Mouse (Mus musculus) E14TG2a.4 (cell line): ENCODE measurements around the gene AU022751.

Source experiments
- CTCF ChIP-seq: conservative IDR thresholded peaks from 2 replicates; pipeline ENCODE4 v1.5.1; 2014; ENCODE audit warnings: low read length
- NANOG ChIP-seq: IDR thresholded peaks from 2 replicates; pipeline ENCODE4 v1.6.1; 2014; ENCODE audit warnings: borderline replicate concordance, low read length, mixed read lengths
- POU5F1 ChIP-seq: IDR thresholded peaks from 2 replicates; pipeline ENCODE4 v1.6.1; 2014; ENCODE audit warnings: low read length, borderline replicate concordance

DNA sequence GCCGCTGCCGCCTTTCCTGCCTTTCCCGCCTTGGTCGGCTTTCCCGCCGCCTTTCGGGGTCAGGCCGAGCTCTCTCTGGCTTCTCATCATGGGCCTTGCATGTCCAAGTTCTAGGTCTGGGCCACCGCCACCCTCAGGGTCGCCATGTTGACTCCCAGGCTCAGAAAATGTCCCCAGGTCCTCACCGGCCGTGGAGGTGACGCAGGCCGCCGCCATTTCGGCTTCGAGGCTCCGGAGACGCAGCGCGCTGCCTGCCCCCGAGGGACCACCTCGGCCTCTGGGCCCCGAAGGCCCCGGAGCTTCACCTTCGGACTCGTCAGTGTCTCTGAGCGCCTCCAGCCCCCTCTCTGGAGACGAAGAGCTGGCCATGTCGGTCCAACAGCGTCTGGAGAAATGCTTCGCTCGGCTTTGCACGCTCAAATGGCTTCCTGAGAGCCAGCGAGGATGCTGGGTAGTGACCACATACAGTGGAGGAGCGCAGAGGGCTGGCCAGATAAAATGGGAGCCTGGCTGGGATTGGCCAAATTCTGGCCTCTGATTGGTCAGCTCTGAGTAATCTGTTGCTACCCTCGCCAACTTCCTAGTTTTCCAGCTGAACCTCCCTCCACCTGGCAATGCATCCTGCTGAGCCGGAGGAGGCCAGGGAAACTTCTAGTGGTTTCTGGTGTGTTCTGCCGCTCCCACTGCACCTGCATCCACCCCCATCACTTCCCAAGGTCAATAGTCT is at the start of gene AU022751:
- TF ChIP-seq CTCF (no peak), NANOG (no peak), POU5F1 (no peak)
